Mouse (Mus musculus) C2C12 (cell line): ENCODE results near the gene Ivns1abp.

Experiments used
- CEBPB ChIP-seq: IDR thresholded peaks from one replicate; pipeline ENCODE4 v1.6.1; 2011; ENCODE audit warnings: low read depth, mild to moderate bottlenecking, control low read depth, moderate library complexity
- CTCF ChIP-seq: IDR thresholded peaks from one replicate; pipeline ENCODE4 v1.5.1; 2011; ENCODE audit not compliant: control insufficient read depth, insufficient read depth, insufficient read length

DNA sequence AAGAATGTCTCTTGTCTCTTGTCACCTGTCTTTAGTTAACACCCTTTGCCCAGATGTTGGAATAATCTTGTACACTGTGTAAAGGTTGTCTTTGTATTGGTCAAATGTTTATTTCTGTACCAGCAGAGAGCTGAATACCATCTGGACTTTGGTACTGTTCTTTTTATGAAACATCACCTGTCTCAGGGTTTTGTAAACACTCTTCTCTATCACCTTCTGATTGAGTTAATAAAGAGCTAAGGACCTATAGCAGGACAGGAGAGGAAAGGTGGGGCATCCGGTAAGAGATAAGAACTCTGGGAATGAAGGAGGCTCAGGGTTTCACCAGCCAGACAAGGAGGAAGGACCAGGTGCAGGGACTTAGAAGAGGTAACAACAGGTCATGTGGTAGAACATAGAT lies 47.7 kb upstream of the Ivns1abp start:
- TF ChIP-seq CTCF = no peak
- no peak for TF ChIP-seq CEBPB
